Mouse (Mus musculus) neural tube, embryonic 15.5 days (tissue): Measurements from ENCODE around the gene Dnajb7. TPM values are rescaled to one million over a fixed set of nuclear protein-coding genes. Genes with fewer than 3 reads are reported as not detected.
A peak's percentile ranks its signal among the peaks of the same experiment; 100 is the strongest.
"Not testable (repeated sequence)": the region's sequence is repeated elsewhere in the genome, so short reads cannot be mapped to it uniquely, and the experiment has no call there.

Experiments used
- ATAC-seq: fragments of 200-750 bp; cut with Nextera tagmentation; 2 replicates; pipeline ENCODE4 v1.8.0; 2017; ENCODE audit warnings: mild to moderate bottlenecking, moderate TSS enrichment, moderate library complexity; ENCODE audit not compliant: low FRiP score
- H3K27ac ChIP-seq: fragments of 300-500 bp; sonication (generic); replicated peaks from 2 replicates; pipeline ENCODE4 v1.5.1; 2015; ENCODE audit warnings: mild to moderate bottlenecking, inconsistent platforms
- H3K27me3 ChIP-seq: fragments of 300-500 bp; sonication (generic); replicated peaks from 2 replicates; pipeline ENCODE4 v1.6.1; 2015; ENCODE audit warnings: inconsistent platforms
- H3K36me3 ChIP-seq: fragments of 300-500 bp; sonication (generic); 2 replicates; pipeline ENCODE4 v1.6.1; 2015; ENCODE audit warnings: inconsistent platforms
- H3K4me1 ChIP-seq: fragments of 300-500 bp; sonication (generic); 2 replicates; pipeline ENCODE4 v1.6.1; 2015; ENCODE audit warnings: inconsistent platforms
- H3K4me2 ChIP-seq: fragments of 300-500 bp; sonication (generic); 2 replicates; pipeline ENCODE4 v1.6.1; 2015; ENCODE audit warnings: inconsistent platforms, mild to moderate bottlenecking, moderate library complexity
- H3K4me3 ChIP-seq: fragments of 300-500 bp; sonication (generic); replicated peaks from 2 replicates; pipeline ENCODE4 v1.5.1; 2015; ENCODE audit warnings: mild to moderate bottlenecking, inconsistent platforms
- H3K9ac ChIP-seq: fragments of 300-500 bp; sonication (generic); replicated peaks from 2 replicates; pipeline ENCODE4 v1.6.1; 2015; ENCODE audit warnings: mild to moderate bottlenecking, inconsistent platforms
- H3K9me3 ChIP-seq: fragments of 300-500 bp; sonication (generic); replicated peaks from 2 replicates; pipeline ENCODE4 v1.6.1; 2016; ENCODE audit warnings: inconsistent platforms
- WGBS: fragments of 180-500 bp; shearing (Covaris S2); methylation state at CpG from one replicate; pipeline ENCODE4 v1.1.7; 2015; ENCODE audit warnings: mixed read lengths; 5-methylcytosine and 5-hydroxymethylcytosine counted together
- polyA plus RNA-seq: library from polyadenylated mRNA; unstranded; fragments of >200 nt; fragmentation: Nextera tagmentation; extraction: Ambion mirVana; gene quantifications from 2 replicates; pipeline ENCODE4 v1.2.1, GENCODE M21; 2015

Gene Dnajb7
- 1.9 and 2.3 TPM in 2 replicates for polyA plus RNA-seq

DNA sequence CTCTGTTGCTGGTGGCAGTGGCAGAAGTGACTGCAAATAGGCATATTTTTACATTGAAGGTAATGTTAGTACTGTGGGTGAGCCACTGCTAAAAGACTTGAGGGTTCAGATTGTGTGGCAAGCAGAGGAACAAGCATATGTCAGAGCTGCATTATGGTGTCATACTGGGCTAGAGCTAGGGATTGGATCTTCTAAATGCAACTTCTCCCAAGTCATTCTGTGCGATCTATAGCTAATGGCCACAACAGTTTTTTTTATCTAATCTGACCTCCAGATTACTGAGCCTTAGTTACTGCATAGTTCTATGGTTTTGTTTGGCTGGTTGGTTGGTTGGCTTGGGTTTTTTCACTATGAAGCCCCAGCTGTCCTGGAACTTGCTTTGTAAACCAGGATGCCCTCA lies at the start of gene Dnajb7:
Gene Dnajb7 (minus strand): TSS at position 101 of the 400 bp plus-strand sequence.
- Histone ChIP-seq H3K4me1 (no peaks in the 10 kb centered on the region), H3K27me3 (no peaks in the 10 kb centered on the region), H3K36me3 (no peaks in the 10 kb centered on the region), H3K9me3 (no peaks in the 10 kb centered on the region), H3K4me2 (no peak within 1 kb of the TSS), H3K4me3 (no peak within 1 kb of the TSS), H3K9ac (no peak within 1 kb of the TSS), H3K27ac (no peak within 1 kb of the TSS)
- ATAC-seq, result no peak
- 100% methylated on average over 1 of the region's 1 CpGs for whole genome bisulfite sequencing

DNA sequence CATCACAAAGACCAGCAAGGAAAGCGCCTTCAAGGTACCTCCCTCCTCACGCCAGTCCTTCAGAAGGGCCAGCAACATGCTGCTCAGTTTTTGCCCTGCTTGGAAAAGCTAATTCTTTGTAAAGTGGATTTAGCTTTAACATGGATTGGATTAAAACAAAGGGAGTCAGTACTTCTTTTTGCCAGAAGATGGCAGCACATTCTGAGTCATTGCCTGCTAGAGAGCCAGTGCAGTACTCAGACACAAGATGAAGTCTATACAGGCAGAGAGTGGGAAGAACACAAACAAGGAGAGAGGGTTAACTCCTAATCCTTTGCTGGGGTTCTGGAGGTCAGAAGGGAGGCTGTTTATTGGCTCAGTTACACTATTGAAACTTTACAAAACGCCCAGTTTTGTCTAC lies 40.4 kb upstream of the Dnajb7 start:
- Histone ChIP-seq H3K4me3 (no peak overlapping the region), H3K4me1 (no peaks in the 10 kb centered on the region; the same call in 1 of the 2 replicates), H3K9me3 (no peaks in the 10 kb centered on the region), H3K27me3 (no peaks in the 10 kb centered on the region), H3K4me2 (no peak overlapping the region), H3K9ac (no peak overlapping the region; the same call in 1 of the 2 replicates), H3K36me3 (peaks cover 31% of the 10 kb centered on the region), H3K27ac (0 out of 2 replicates have a peak overlapping the region, but pooled peaks have one; percentile 13)
- WGBS, result 62% methylated on average over 3 of the region's 3 CpGs
- ATAC-seq, result no peak

DNA sequence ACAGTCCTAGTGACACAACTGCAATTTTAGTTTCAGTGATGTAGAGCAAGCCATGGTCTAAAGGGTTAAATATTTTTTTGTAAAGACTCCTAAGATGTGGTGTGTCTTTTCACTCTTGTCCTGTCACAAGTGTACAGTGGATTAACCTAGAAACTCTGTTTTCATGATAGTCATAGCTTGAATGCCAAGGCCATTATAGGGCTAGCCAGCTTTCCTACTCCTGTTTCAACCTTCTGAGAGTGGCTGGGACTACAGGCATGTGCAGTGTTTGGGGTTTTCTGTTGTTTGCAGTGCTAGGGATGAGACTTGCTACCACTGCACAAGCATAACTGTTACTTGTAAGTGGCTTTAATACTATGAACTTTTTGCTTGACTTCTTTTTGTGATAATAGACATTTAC lies 31.1 kb upstream of the Dnajb7 start:
- Histone ChIP-seq H3K27me3 (no peaks in the 10 kb centered on the region), H3K4me3 (no peak overlapping the region), H3K4me2 (no peak overlapping the region), H3K9me3 (no peaks in the 10 kb centered on the region), H3K9ac (no peak overlapping the region), H3K36me3 (peaks cover 19% of the 10 kb centered on the region), H3K4me1 (no peaks in the 10 kb centered on the region), H3K27ac (no peak overlapping the region)
- no peak for ATAC-seq

GRCm38 (mm10) chr15:81438345-81438744 lies 30.2 kb upstream of the Dnajb7 start:
- Histone ChIP-seq H3K4me2 (no peak overlapping the region), H3K9me3 (no peaks in the 10 kb centered on the region), H3K9ac (no peak overlapping the region), H3K27me3 (no peaks in the 10 kb centered on the region), H3K4me1 (no peaks in the 10 kb centered on the region), H3K36me3 (peaks cover 19% of the 10 kb centered on the region), H3K27ac (no peak overlapping the region), H3K4me3 (no peak overlapping the region)
- WGBS, result 100% methylated on average over 1 of the region's 1 CpGs
- no peak for ATAC-seq

DNA sequence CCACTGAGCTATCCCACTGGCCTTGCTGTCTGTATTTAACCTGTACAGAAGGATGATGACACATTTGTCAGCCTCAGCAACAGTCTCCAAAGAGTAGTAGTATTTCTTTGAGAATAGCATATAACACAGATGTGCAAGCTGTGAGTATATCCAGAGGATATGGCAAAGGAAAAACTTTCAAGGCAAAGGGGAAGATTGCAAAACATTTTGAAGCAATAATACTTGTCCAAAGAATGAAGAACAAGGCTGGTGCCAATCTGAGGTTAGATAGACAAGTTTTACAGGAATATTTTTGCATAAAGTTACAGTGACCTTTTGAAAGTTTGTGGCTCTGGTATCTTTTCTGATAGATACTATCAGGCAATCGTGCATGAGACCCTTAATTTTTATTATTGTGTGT lies 23.1 kb upstream of the Dnajb7 start:
- ATAC-seq, result no peak
- Histone ChIP-seq H3K27me3 (no peaks in the 10 kb centered on the region), H3K9me3 (no peaks in the 10 kb centered on the region), H3K9ac (no peak overlapping the region), H3K36me3 (peaks cover 32% of the 10 kb centered on the region), H3K4me1 (no peaks in the 10 kb centered on the region), H3K27ac (no peak overlapping the region), H3K4me2 (no peak overlapping the region), H3K4me3 (no peak overlapping the region)
- 70% methylated on average over 1 of the region's 1 CpGs for WGBS

DNA sequence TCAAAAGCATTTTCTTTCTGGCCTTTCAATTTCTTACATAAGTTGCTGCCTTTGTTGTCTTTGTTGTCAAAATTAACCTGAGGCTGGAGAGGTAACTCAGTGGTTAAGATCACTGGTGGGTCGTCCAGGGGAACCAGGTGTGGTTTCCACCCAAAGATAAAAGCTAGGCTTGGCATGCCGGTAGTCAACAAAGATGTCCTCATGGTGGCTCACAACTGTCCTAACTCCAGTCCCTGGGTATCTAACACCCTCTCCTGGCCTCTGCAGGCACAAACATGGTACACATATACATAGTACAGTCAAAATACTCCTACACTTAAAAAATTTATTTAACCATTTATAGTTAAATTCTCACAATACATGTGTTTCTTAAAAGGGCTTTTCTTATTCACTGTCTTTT lies 19.8 kb upstream of the Dnajb7 start:
- no peaks in the 10 kb centered on the region for H3K9me3 ChIP-seq
- H3K4me2 ChIP-seq, result no peak overlapping the region
- no peak overlapping the region for H3K4me3 ChIP-seq
- no peak overlapping the region for H3K9ac ChIP-seq
- no peaks in the 10 kb centered on the region for H3K4me1 ChIP-seq
- no peak for ATAC-seq
- H3K27me3 ChIP-seq, result no peaks in the 10 kb centered on the region
- peaks cover 32% of the 10 kb centered on the region for H3K36me3 ChIP-seq
- no peak overlapping the region for H3K27ac ChIP-seq
- 90% methylated on average over 2 of the region's 2 CpGs for WGBS

- no peak overlapping the region for H3K9ac ChIP-seq
- H3K9me3 ChIP-seq, result no peaks in the 10 kb centered on the region
- H3K4me1 ChIP-seq, result no peaks in the 10 kb centered on the region
- ATAC-seq, result no peak
- no peak overlapping the region for H3K4me3 ChIP-seq
- WGBS, result 92% methylated on average over 3 of the region's 3 CpGs
- H3K36me3 ChIP-seq, result peaks cover 9% of the 10 kb centered on the region; the same call in 1 of the 2 replicates
- H3K4me2 ChIP-seq, result no peak overlapping the region
- H3K27me3 ChIP-seq, result no peaks in the 10 kb centered on the region
- H3K27ac ChIP-seq, result no peak overlapping the region
These were observed 17.2 kb upstream of the Dnajb7 start for GRCm38 (mm10) chr15:81425311-81425710.

GRCm38 (mm10) chr15:81422156-81422681 lies 14.1 kb upstream of the Dnajb7 start:
- H3K9ac ChIP-seq, result no peak overlapping the region
- no peak overlapping the region for H3K4me3 ChIP-seq
- H3K36me3 ChIP-seq, result peaks cover 4% of the 10 kb centered on the region
- no peak overlapping the region for H3K27ac ChIP-seq
- 88% methylated on average over 7 of the region's 7 CpGs for WGBS
- H3K4me2 ChIP-seq, result no peak overlapping the region
- H3K4me1 ChIP-seq, result no peaks in the 10 kb centered on the region
- ATAC-seq, result no peak
- no peaks in the 10 kb centered on the region for H3K9me3 ChIP-seq
- H3K27me3 ChIP-seq, result no peaks in the 10 kb centered on the region

DNA sequence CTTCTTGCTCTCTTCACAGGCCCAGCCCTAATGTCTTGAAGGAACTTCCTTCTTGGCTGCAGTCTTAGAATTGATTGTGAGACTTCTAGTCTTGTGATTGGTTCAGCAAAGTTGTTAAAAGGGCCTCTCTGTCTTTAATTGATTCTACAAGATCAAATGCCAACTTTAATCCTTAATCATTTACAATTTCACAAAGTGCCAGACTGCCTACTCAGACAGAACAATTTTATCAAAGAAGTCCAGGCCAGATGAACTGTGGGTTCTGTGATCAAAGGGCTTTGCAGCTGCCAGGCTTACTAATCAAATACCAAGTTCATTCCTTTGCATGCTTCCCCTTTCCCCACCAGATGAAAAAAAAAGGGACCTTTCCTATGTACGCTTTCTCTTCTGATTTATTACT lies 13.4 kb upstream of the Dnajb7 start:
- no peaks in the 10 kb centered on the region for H3K9me3 ChIP-seq
- no peak overlapping the region for H3K4me3 ChIP-seq
- no peaks in the 10 kb centered on the region for H3K27me3 ChIP-seq
- no peak overlapping the region for H3K27ac ChIP-seq
- H3K9ac ChIP-seq, result no peak overlapping the region
- WGBS, result 78% methylated on average over 1 of the region's 1 CpGs
- no peak for ATAC-seq
- peaks cover 4% of the 10 kb centered on the region; the same call in 1 of the 2 replicates for H3K36me3 ChIP-seq
- H3K4me1 ChIP-seq, result 0 out of 2 replicates have a peak, but pooled peaks cover 6% of the 10 kb centered on the region
- H3K4me2 ChIP-seq, result no peak overlapping the region

DNA sequence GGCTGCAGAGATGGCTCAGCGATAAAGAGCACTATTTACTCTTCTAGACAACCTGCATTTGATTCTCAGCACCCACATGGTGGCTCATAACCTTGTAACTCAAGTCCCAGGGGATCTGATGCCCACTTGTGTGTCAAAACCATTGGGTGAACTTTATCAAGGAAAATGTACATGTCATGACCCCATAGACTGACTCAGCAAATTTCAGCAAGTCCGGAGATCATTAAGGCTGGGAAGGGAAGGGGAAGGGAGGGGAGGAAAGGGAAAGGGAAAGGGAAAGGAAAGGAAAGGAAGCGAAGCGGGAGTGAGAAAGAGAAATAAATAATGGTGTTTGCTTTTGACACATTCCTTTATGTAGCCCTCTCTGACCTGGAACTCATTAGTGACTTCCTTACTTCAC lies 10.0 kb upstream of the Dnajb7 start:
- H3K4me2 ChIP-seq, result no peak overlapping the region
- no peaks in the 10 kb centered on the region for H3K27me3 ChIP-seq
- no peak overlapping the region for H3K27ac ChIP-seq
- H3K4me3 ChIP-seq, result no peak overlapping the region
- WGBS, result 93% methylated on average over 4 of the region's 4 CpGs
- ATAC-seq, result no peak
- 0 out of 2 replicates have a peak, but pooled peaks cover 6% of the 10 kb centered on the region for H3K4me1 ChIP-seq
- no peaks in the 10 kb centered on the region for H3K9me3 ChIP-seq
- peaks cover 4% of the 10 kb centered on the region; the same call in 1 of the 2 replicates for H3K36me3 ChIP-seq
- no peak overlapping the region for H3K9ac ChIP-seq

DNA sequence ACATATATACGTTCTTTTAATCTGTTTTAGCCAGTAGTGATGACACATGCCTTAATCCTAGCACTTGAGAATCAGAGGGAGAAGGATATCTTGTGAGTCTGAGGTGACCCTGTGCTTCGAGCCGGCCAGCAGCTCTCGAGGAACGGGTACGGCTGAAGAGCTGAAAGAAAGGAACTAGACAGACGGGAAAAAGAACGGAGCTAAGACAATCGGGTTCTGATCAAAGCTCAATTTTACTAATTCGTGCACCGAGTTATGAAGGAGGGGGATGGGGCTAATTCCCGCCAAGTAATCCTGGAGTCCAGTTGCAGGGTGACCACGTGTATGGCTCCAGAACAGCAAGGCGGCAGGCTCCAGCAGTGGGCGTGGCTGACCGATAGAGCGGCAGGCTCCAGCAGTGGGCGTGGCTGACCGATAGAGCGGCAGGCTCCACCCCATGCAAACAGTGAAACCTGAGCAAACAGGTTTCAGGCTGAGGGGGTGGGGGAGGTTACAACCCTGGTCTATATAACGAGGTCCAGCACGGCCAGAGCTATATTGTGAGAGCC lies 8.7 kb upstream of the Dnajb7 start:
- H3K9ac ChIP-seq, result not testable (repeated sequence)
- 10% methylated on average over 22 of the region's 22 CpGs for WGBS

GRCm38 (mm10) chr15:81405008-81405407 lies 3.1 kb downstream of the Dnajb7 start:
- no peak overlapping the region for H3K4me2 ChIP-seq
- H3K36me3 ChIP-seq, result no peaks in the 10 kb centered on the region
- H3K4me3 ChIP-seq, result no peak overlapping the region
- 83% methylated on average over 3 of the region's 3 CpGs for WGBS
- H3K27ac ChIP-seq, result no peak overlapping the region
- no peaks in the 10 kb centered on the region for H3K27me3 ChIP-seq
- peaks cover 11% of the 10 kb centered on the region for H3K4me1 ChIP-seq
- no peak for ATAC-seq
- no peaks in the 10 kb centered on the region for H3K9me3 ChIP-seq
- no peak overlapping the region for H3K9ac ChIP-seq

More for the DNA sequence above, 8.7 kb upstream of the Dnajb7 start:
- Histone ChIP-seq H3K4me3 (peak overlapping the region; percentile 15), H3K4me2 (peak overlapping the region; percentile 47)
- ATAC-seq, H3K27me3 ChIP-seq, H3K36me3 ChIP-seq, H3K4me1 ChIP-seq, H3K9me3 ChIP-seq, H3K27ac ChIP-seq: not testable (repeated sequence)
